ENCODE assay signal across 23 mouse cellular contexts in the genomic region with DNA sequence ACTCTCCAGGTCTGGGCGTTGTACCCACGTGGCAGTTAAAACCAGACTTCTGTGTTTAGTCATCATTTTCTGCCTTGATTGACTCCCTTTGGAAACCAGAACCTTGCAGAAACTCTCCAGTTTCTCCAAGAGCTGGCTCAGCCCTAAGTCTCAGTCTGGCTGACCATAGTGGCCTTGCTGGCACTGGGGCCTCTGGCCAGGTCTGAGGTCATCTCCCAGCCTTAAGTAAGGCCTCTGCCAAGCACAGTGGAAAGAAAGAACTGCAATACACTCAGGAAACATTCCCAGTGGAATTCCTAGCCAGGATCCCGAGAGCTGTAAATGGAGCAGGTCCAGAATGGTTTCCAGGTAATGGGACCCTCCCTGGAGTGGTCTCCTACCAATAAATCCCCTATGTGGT.
DNase-seq lines count a peak whose midpoint lies in the region; TF ChIP-seq lines count a peak whose summit lies in the region.
"Had no signal": no experiment of that assay in that cellular context is flagged by ENCODE, and none has a peak within 500 bp of the region (broad histone marks: within the 10 kb centered on the region; RNA-seq: fewer than 3 reads in every experiment).

No protein-coding gene starts in this region.

- H3K4me1 ChIP-seq in thymus, adult 2 months (replicated peaks; ENCODE audit: control insufficient read depth, insufficient read depth, low read length), result no peaks in the 10 kb centered on the region
- H3K4me1 ChIP-seq in kidney, adult 2 months (ENCODE audit: control insufficient read depth, insufficient read depth, low read length), result peaks cover 6% of the 10 kb centered on the region; the same call in 1 of the 2 replicates
- H3K4me1 ChIP-seq: forebrain, embryonic 15.5 days had no signal

- WGBS in thymus, adult 2 months, result 90% methylated on average over 3 of the region's 3 CpGs
- 87% methylated on average over 3 of the region's 3 CpGs for WGBS in kidney, adult 2 months

- H3K27ac ChIP-seq in thymus, adult 2 months (ENCODE audit: control insufficient read depth, insufficient read depth, low read length), result no peak overlapping the region
- no peak overlapping the region for H3K27ac ChIP-seq in kidney, adult 2 months (ENCODE audit: insufficient read depth, low read depth, low read length)
- H3K27ac ChIP-seq: embryonic facial prominence, embryonic 15.5 days; forebrain, embryonic 15.5 days; heart, embryonic 10.5 days; hindbrain, embryonic 13.5 days; hindbrain, postnatal 0 days; intestine, embryonic 15.5 days had no signal

- no peak for TF ChIP-seq CTCF in thymus, adult 2 months (IDR thresholded peaks at IDR 0.05; ENCODE audit: borderline replicate concordance, control insufficient read depth, extremely low read depth, insufficient read depth, low read length, poor library complexity)
- no peak for TF ChIP-seq CTCF in kidney, adult 2 months (conservative IDR thresholded peaks at IDR 0.05; ENCODE audit: insufficient read depth, insufficient read length, low read depth, low read length)

- no peaks in the 10 kb centered on the region for H3K27me3 ChIP-seq in thymus, adult 2 months (ENCODE audit: control insufficient read depth, insufficient read depth, low read length)
- no peaks in the 10 kb centered on the region for H3K27me3 ChIP-seq in kidney, adult 2 months (replicated peaks; ENCODE audit: control insufficient read depth, insufficient read depth, low read length)
- H3K27me3 ChIP-seq: embryonic facial prominence, embryonic 15.5 days; forebrain, embryonic 15.5 days; hindbrain, embryonic 13.5 days; intestine, embryonic 15.5 days had no signal

- no peak for TF ChIP-seq POLR2A in thymus, adult 2 months (IDR thresholded peaks at IDR 0.05; ENCODE audit: control insufficient read depth, extremely low read depth, insufficient read depth, low read length, poor library complexity)
- no peak for TF ChIP-seq POLR2A in kidney, adult 2 months (IDR thresholded peaks at IDR 0.05; ENCODE audit: low read depth, low read length)

- peak; percentile 44 to 62 for DNase-seq in adrenal gland, adult (ENCODE audit: inconsistent age in 2 of 2, low spot score in 1 of 2)
- no peak for DNase-seq in adrenal gland, postnatal 4 days (ENCODE audit: low spot score in 2 of 2)
- DNase-seq in gastrocnemius, postnatal 25 days, result peak; percentile 34
- no peak for DNase-seq in gastrocnemius, postnatal 4 days (ENCODE audit: low spot score in 2 of 2)
- peak; percentile 24 for DNase-seq in adrenal gland, adult 8-10 months
- DNase-seq in adrenal gland, postnatal 36 days, result peak; percentile 58 to 64
- DNase-seq in thymus, adult 2 months, result no peak
- DNase-seq in kidney, adult 2 months, result no peak
- DNase-seq: B cell, adult 2 months; cerebellum, adult 11 months; cerebellum, adult 8-10 months; cerebellum, postnatal 14 days; embryo, embryonic 11 days; heart, postnatal 10 days; kidney, adult 18-20 months had no signal

- H3K36me3 ChIP-seq in thymus, adult 2 months (ENCODE audit: control insufficient read depth, insufficient read depth, low read length), result no peaks in the 10 kb centered on the region
- no peaks in the 10 kb centered on the region for H3K36me3 ChIP-seq in kidney, adult 2 months (ENCODE audit: control insufficient read depth, insufficient read depth, low read length)
- H3K36me3 ChIP-seq: embryonic facial prominence, embryonic 15.5 days; forebrain, embryonic 15.5 days; G1E; hindbrain, embryonic 13.5 days; intestine, embryonic 15.5 days had no signal

- H3K4me3 ChIP-seq in thymus, adult 2 months (ENCODE audit: control insufficient read depth, insufficient read depth, low read length), result no peak overlapping the region
- H3K4me3 ChIP-seq in kidney, adult 2 months (ENCODE audit: insufficient read depth, low read depth, low read length), result no peak overlapping the region
- H3K4me3 ChIP-seq: embryonic facial prominence, embryonic 15.5 days; erythroblast, embryonic 14.5 days; forebrain, embryonic 15.5 days; heart, embryonic 10.5 days; hindbrain, embryonic 13.5 days; intestine, embryonic 15.5 days had no signal

Comparison
In these comparisons a context has a peak if more than half of its experiments do, and no peak if none do; other contexts are left out.
1. DNase-seq: peak in adrenal gland, adult (2 of 2), gastrocnemius, postnatal 25 days (single experiment), adrenal gland, adult 8-10 months (single experiment) and adrenal gland, postnatal 36 days (2 of 2); none in adrenal gland, postnatal 4 days (0 of 2), gastrocnemius, postnatal 4 days (0 of 2), thymus, adult 2 months (single experiment) and kidney, adult 2 months (single experiment).